Mouse (Mus musculus): ENCODE data around the gene Sorbs2. TPM values are rescaled to one million over a fixed set of nuclear protein-coding genes. Genes with fewer than 3 reads are reported as not detected.

The Sorbs2 gene
- polyA plus RNA-seq, 1 experiment, result 14.3 TPM

DNA sequence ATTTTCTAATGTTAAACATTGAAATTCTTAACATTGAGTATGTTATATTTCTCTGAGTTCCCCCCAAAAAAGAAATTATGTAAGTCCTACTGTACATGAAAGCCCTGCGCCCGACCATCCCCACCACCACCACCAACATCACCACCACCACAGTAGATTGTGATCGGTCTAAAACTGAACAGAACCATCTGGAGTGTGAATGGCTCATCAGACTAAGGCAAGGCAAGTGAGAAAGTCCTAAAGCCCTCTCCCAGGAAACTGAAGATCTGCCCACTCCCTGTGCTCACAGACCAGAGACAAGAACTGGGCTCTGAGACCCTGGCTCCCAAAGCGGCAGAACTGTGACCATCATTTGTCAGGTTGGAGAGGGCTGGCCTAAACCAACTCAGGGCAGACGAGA lies 192.5 kb downstream of the Sorbs2 start:
- H3K27me3 ChIP-seq (ENCODE audit: control insufficient read depth, insufficient read depth, insufficient read length), result no peaks in the 10 kb centered on the region
- no peaks in the 10 kb centered on the region for H3K36me3 ChIP-seq (ENCODE audit: control insufficient read depth, insufficient read depth)
- H3K4me3 ChIP-seq, result no peak overlapping the region
- no peak for TF ChIP-seq POLR2AphosphoS2 (IDR thresholded peaks at IDR 0.05; ENCODE audit: insufficient read length, low read depth)
- no peak for TF ChIP-seq TCF12 (IDR thresholded peaks at IDR 0.05; ENCODE audit: insufficient read depth, poor library complexity, severe bottlenecking)
- TF ChIP-seq POLR2A (IDR thresholded peaks at IDR 0.05; ENCODE audit: insufficient read length, low read depth), result no peak
- no peak for TF ChIP-seq MAX (IDR thresholded peaks at IDR 0.05; ENCODE audit: low read depth)
- no peak for TF ChIP-seq USF1 (IDR thresholded peaks at IDR 0.05; ENCODE audit: low read depth)
- no peak for TF ChIP-seq TCF3 (IDR thresholded peaks at IDR 0.05; ENCODE audit: insufficient read length, low read depth)
- no peak for TF ChIP-seq MYOD1 (IDR thresholded peaks at IDR 0.05; ENCODE audit: control insufficient read depth in 1 of 3, insufficient read length in 2 of 3, low read depth in 2 of 3)
- TF ChIP-seq SRF (IDR thresholded peaks at IDR 0.05; ENCODE audit: control insufficient read depth, insufficient read length, low read depth), result no peak
- TF ChIP-seq E2F4 (IDR thresholded peaks at IDR 0.05; ENCODE audit: insufficient read depth), result no peak
- TF ChIP-seq CEBPB (IDR thresholded peaks at IDR 0.05; ENCODE audit: insufficient read depth, poor library complexity, severe bottlenecking), result no peak
- no peak for TF ChIP-seq MYOG (IDR thresholded peaks at IDR 0.05; ENCODE audit: control insufficient read depth in 1 of 3, insufficient read depth in 1 of 3, insufficient read length in 2 of 3, low read depth in 2 of 3)
- TF ChIP-seq REST (IDR thresholded peaks at IDR 0.05; ENCODE audit: insufficient read depth, insufficient read length), result no peak
- no peak overlapping the region for H3K4me2 ChIP-seq (ENCODE audit: low read depth)
- no peaks in the 10 kb centered on the region for H3K79me2 ChIP-seq (ENCODE audit: control insufficient read depth, insufficient read depth)
- H3ac ChIP-seq (ENCODE audit: control insufficient read depth, insufficient read length), result no peak overlapping the region

DNA sequence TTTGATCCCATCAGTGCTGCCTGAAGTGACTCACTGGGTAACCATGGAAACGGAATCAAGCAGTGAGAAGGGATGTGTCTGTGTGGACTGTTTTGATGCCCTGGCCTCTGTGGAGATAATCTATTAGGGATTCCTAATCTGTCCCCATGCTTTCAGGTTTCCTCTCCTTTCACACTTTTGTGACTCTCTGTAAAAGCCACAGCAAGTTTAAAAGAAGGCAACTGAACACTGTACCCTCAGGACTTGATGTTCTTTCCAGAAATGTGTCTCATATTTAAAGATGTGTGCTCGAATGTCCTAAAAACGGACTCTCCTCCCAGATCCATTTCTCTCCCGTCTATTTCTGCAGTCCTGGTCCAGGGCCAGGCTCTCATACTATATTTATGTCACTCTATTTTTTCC lies 196.1 kb downstream of the Sorbs2 start:
- no peak overlapping the region for H3ac ChIP-seq (ENCODE audit: control insufficient read depth, insufficient read length)
- H3K4me2 ChIP-seq (ENCODE audit: low read depth), result no peak overlapping the region
- H3K79me2 ChIP-seq (ENCODE audit: control insufficient read depth, insufficient read depth), result no peaks in the 10 kb centered on the region
- H3K4me3 ChIP-seq, result no peak overlapping the region
- TF ChIP-seq SRF (IDR thresholded peaks at IDR 0.05; ENCODE audit: control insufficient read depth, insufficient read length, low read depth), result no peak
- no peak for TF ChIP-seq MYOG (IDR thresholded peaks at IDR 0.05; ENCODE audit: control insufficient read depth in 1 of 3, insufficient read depth in 1 of 3, insufficient read length in 2 of 3, low read depth in 2 of 3)
- TF ChIP-seq REST (IDR thresholded peaks at IDR 0.05; ENCODE audit: insufficient read depth, insufficient read length), result no peak
- no peak for TF ChIP-seq POLR2A (IDR thresholded peaks at IDR 0.05; ENCODE audit: insufficient read length, low read depth)
- TF ChIP-seq TCF12 (IDR thresholded peaks at IDR 0.05; ENCODE audit: insufficient read depth, poor library complexity, severe bottlenecking), result no peak
- TF ChIP-seq CEBPB (IDR thresholded peaks at IDR 0.05; ENCODE audit: insufficient read depth, poor library complexity, severe bottlenecking), result no peak
- no peak for TF ChIP-seq USF1 (IDR thresholded peaks at IDR 0.05; ENCODE audit: low read depth)
- TF ChIP-seq MYOD1 (IDR thresholded peaks at IDR 0.05; ENCODE audit: control insufficient read depth in 1 of 3, insufficient read length in 2 of 3, low read depth in 2 of 3), result no peak
- TF ChIP-seq MAX (IDR thresholded peaks at IDR 0.05; ENCODE audit: low read depth), result no peak
- TF ChIP-seq E2F4 (IDR thresholded peaks at IDR 0.05; ENCODE audit: insufficient read depth), result no peak
- TF ChIP-seq TCF3 (IDR thresholded peaks at IDR 0.05; ENCODE audit: insufficient read length, low read depth), result no peak
- TF ChIP-seq POLR2AphosphoS2 (IDR thresholded peaks at IDR 0.05; ENCODE audit: insufficient read length, low read depth), result no peak
- no peaks in the 10 kb centered on the region for H3K36me3 ChIP-seq (ENCODE audit: control insufficient read depth, insufficient read depth)
- H3K27me3 ChIP-seq (ENCODE audit: control insufficient read depth, insufficient read depth, insufficient read length), result no peaks in the 10 kb centered on the region

DNA sequence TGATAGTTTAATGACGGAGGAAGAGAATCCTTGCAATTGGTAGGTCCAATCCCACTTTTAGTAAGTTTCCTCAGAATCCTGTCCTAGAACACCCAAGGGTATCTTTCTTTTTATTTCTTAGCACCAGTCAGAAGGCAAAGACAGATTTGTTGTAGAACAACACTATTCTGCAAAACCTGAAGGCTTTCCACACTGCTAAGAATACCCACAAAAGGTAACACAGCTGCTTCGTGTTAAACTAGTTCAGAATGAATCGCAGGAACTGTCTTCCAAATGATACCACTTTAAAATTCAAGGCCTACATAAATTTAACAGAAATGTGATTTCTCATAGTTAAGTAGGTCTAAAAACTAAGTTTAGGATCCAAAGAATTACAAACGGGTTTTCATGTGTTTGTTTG lies 201.5 kb downstream of the Sorbs2 start:
- Histone ChIP-seq H3ac (ENCODE audit: control insufficient read depth, insufficient read length) (no peak overlapping the region), H3K36me3 (ENCODE audit: control insufficient read depth, insufficient read depth) (no peaks in the 10 kb centered on the region), H3K27me3 (ENCODE audit: control insufficient read depth, insufficient read depth, insufficient read length) (no peaks in the 10 kb centered on the region), H3K79me2 (ENCODE audit: control insufficient read depth, insufficient read depth) (no peaks in the 10 kb centered on the region), H3K4me3 (no peak overlapping the region), H3K4me2 (ENCODE audit: low read depth) (no peak overlapping the region)
- TF ChIP-seq TCF12 (IDR thresholded peaks at IDR 0.05; ENCODE audit: insufficient read depth, poor library complexity, severe bottlenecking), result no peak
- TF ChIP-seq CEBPB (IDR thresholded peaks at IDR 0.05; ENCODE audit: insufficient read depth, poor library complexity, severe bottlenecking), result no peak
- TF ChIP-seq MYOD1 (IDR thresholded peaks at IDR 0.05; ENCODE audit: control insufficient read depth in 1 of 3, insufficient read length in 2 of 3, low read depth in 2 of 3), result no peak
- TF ChIP-seq MYOG (IDR thresholded peaks at IDR 0.05; ENCODE audit: control insufficient read depth in 1 of 3, insufficient read depth in 1 of 3, insufficient read length in 2 of 3, low read depth in 2 of 3), result no peak
- TF ChIP-seq POLR2A (IDR thresholded peaks at IDR 0.05; ENCODE audit: insufficient read length, low read depth), result no peak
- no peak for TF ChIP-seq SRF (IDR thresholded peaks at IDR 0.05; ENCODE audit: control insufficient read depth, insufficient read length, low read depth)
- TF ChIP-seq POLR2AphosphoS2 (IDR thresholded peaks at IDR 0.05; ENCODE audit: insufficient read length, low read depth), result no peak
- TF ChIP-seq USF1 (IDR thresholded peaks at IDR 0.05; ENCODE audit: low read depth), result no peak

- Histone ChIP-seq H3ac (ENCODE audit: control insufficient read depth, insufficient read length) (no peak overlapping the region), H3K36me3 (ENCODE audit: control insufficient read depth, insufficient read depth) (no peaks in the 10 kb centered on the region), H3K4me2 (ENCODE audit: low read depth) (no peak overlapping the region), H3K27me3 (ENCODE audit: control insufficient read depth, insufficient read depth, insufficient read length) (no peaks in the 10 kb centered on the region), H3K4me3 (no peak overlapping the region), H3K79me2 (ENCODE audit: control insufficient read depth, insufficient read depth) (no peaks in the 10 kb centered on the region)
- TF ChIP-seq USF1 (IDR thresholded peaks at IDR 0.05; ENCODE audit: low read depth) (no peak), CEBPB (IDR thresholded peaks at IDR 0.05; ENCODE audit: insufficient read depth, poor library complexity, severe bottlenecking) (peak; percentile 66)
These were observed 202.1 kb downstream of the Sorbs2 start for GRCm38 (mm10) chr8:45709734-45710133.

DNA sequence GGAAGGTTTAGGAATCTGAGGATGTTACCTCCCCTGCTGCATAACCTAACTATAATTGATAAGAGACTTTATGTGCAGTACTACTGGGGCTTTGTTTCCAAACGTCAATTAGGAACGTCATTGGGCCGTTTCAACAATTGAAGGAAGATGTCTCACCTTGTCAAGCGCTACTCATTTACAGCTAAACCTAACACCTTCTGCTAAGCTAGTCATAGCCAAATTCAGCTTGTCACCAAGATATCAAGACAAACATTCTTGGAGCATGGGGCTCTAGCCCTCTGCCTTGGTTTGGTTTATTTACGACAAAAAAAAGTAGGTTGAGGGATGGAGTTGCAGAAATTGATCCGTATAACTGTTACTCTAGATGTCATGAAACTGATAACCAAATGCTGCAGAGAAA lies 205.0 kb downstream of the Sorbs2 start:
- Histone ChIP-seq H3K27me3 (ENCODE audit: control insufficient read depth, insufficient read depth, insufficient read length) (no peaks in the 10 kb centered on the region), H3K79me2 (ENCODE audit: control insufficient read depth, insufficient read depth) (no peaks in the 10 kb centered on the region), H3K4me3 (no peak overlapping the region), H3K4me2 (ENCODE audit: low read depth) (no peak overlapping the region), H3K36me3 (ENCODE audit: control insufficient read depth, insufficient read depth) (no peaks in the 10 kb centered on the region), H3ac (ENCODE audit: control insufficient read depth, insufficient read length) (no peak overlapping the region)
- TF ChIP-seq TCF3 (IDR thresholded peaks at IDR 0.05; ENCODE audit: insufficient read length, low read depth) (no peak), MYOD1 (IDR thresholded peaks at IDR 0.05; ENCODE audit: control insufficient read depth in 1 of 3, insufficient read length in 2 of 3, low read depth in 2 of 3) (no peak), MAX (IDR thresholded peaks at IDR 0.05; ENCODE audit: low read depth) (no peak), MYOG (IDR thresholded peaks at IDR 0.05; ENCODE audit: control insufficient read depth in 1 of 3, insufficient read depth in 1 of 3, insufficient read length in 2 of 3, low read depth in 2 of 3) (no peak)
